Mouse (Mus musculus): Measurements from ENCODE around the gene Pstpip1.
A peak's percentile ranks its signal among the peaks of the same experiment; 100 is the strongest.

Gene Pstpip1

DNA sequence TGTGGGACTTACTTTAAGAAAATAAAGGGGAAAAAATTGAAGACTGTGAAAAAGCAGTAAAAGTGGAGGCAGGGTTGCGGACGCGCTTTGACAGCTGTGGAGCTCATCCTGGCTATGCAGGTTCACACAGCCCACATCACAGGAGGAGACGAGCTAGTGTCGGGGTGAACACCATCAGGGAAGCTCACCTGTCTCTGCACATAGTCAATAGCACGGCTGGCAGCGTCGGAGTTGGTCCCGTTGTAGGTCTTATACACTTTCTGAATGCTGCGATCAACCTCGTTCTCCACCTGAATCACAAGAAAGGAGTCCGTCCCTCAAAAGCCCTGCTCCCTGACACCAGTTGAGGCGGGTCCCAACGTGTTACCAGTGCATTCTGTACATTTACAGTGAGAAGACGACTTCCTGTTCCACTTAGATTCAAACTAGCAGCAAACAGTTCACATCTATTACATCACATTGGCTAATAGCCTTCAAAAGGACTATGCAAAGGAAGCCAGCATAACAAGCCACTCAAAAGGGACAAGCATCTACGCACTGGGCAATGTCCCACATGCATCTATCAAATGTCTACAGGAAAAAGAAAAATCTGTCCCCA lies 56.7 kb downstream of the Pstpip1 start:
- no peak for DNase-seq (ENCODE audit: extremely low read depth, low read depth)

DNA sequence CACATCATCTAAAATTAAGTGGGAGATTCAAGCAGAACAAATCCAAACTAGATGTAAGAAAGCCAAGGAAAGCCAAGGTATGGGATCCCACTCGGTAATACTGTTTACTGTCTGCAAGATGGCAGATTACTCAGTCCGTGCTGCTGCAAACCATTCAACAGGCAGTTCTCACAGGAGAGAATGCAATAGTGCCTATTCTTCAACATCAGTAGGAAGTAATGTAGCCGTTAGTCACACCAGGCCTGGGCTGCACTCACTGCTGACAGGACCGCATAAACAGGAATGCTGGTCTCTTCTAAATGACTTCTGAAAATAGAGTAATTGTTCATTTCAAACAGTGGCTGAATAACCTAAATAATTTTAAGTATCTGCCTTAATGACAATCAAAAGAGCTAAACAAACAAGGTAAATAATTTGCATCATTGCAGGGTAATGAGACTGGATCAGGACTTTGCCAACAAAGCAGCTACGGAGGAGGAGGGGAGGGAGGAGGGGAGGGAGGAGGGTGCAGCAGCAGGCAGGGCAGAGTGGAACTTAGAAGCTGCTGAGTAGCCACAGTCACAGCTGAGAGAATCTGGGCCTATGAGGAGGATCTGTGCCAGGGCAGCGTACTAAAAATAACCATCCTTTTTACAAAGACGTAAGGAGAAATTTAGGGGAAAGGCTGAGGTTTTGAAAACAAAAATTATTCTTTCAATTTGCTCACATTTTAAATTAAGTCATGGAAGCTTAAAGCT lies 62.2 kb downstream of the Pstpip1 start:
- DNase-seq (ENCODE audit: extremely low read depth, low read depth), result no peak

GRCm38 (mm10) chr9:56152482-56153007 lies 62.8 kb downstream of the Pstpip1 start:
- DNase-seq (ENCODE audit: extremely low read depth, low read depth), result no peak

DNA sequence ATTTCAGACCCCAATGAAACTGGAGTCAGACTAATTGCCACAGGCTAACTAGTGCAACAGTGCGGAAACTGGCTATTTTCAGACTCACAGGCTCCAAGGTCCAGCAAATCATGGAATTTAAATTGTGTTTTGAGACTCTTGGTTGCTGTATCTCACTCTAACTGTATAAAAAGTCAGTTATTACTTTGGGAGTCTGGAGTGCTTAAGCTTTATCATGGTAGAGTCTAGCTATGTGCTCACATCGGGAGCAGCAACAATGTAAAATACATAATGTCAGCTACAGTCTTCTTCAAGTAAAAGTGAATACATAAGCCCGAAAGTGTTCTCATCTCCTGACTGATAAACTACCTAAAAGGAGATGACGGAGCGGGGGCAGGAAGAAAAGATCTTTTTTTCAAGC lies 64.8 kb downstream of the Pstpip1 start:
- DNase-seq (ENCODE audit: extremely low read depth, low read depth), result no peak

- DNase-seq (ENCODE audit: extremely low read depth, low read depth), result no peak
Observed at GRCm38 (mm10) chr9:56158077-56158476, 68.3 kb downstream of the Pstpip1 start.

- no peak for DNase-seq (ENCODE audit: extremely low read depth, low read depth)
Observed at GRCm38 (mm10) chr9:56159456-56159855, 69.7 kb downstream of the Pstpip1 start.

DNA sequence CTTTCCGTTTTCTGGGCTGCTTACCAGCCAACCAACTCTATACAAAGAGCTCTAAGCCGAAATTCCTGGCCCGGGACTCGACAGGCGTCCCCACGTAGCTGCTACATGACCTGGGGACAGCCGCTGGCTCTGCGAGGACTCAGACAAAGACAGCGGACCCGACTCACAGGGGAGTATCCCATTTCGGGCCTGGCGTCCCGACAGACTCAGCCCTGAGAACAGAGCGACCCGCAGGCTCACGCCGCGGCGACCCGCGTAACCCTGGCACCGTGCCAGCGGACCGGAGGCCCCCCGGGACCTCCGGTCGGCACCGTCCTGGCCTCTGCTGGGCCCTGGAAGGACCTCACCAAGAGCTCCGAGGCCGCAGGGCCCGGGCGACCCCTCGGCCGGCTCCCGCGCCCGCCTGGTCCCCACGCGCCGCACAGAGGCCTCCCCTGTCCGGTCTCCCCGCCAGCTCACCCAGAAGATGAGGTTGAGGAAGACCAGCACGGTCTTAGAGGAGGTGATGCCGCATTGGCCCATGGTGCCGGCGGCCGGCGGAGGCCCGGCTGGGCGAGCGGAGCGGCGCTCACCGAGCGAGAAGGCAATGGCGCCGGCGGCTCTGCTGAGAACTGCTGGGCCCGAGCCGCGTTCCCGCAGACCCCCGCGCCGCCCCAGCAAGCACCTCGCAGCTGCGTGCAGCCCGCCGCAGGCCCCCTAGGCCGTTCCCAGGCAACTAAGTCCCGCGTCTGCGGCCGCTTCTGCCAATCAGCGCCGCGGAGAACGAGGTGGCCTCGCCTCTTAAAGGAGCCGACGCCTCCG lies 70.8 kb downstream of the Pstpip1 start:
- DNase-seq (ENCODE audit: extremely low read depth, low read depth), result peak; percentile 46

- DNase-seq (ENCODE audit: extremely low read depth, low read depth), result no peak
Observed at GRCm38 (mm10) chr9:56165377-56165776, 75.6 kb downstream of the Pstpip1 start, which contains the start of gene Tspan3. Gene Tspan3 (minus strand): TSS chr9:56165477.

DNA sequence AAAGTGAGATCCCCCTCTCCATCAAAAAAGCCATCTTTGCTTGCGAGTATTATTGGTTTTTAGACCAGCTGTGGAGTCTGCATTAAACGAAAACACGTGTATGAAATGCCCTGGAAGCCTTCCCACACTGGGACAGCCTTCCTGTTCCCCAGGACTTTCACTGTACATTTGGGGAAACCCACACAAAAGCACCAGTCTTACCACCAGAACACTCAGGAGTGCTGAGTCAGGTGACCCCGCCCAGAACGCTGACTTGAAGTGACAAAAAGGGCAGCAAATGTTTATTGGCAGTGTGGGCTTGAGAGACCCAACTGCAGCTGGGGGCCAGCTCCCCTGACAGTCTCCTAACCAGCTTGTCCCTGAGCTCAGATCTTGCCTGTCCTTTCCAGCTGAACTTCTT lies 76.4 kb downstream of the Pstpip1 start:
- no peak for DNase-seq (ENCODE audit: extremely low read depth, low read depth)

DNA sequence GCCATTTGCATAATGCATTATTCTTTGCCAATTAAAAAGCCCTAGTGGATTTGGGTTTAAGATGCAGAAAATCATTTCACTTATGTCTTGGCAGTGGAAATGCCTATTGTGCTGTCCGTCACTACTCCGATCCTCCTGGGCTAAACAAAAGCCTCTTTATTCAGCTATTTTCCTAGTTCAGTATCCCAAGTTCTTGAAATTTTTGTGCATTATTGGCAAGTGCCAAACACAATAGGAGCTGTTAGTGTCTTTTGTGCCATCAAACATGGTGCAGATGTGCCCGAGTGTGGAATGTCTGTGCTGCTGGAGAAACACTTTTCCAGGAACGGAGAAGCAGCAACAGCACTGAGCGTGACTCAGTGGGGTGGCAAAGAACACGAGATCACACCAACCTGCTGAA lies 77.9 kb downstream of the Pstpip1 start:
- DNase-seq (ENCODE audit: extremely low read depth, low read depth), result no peak

- DNase-seq (ENCODE audit: extremely low read depth, low read depth), result no peak
Observed at GRCm38 (mm10) chr9:56175316-56175715, 85.6 kb downstream of the Pstpip1 start.

DNA sequence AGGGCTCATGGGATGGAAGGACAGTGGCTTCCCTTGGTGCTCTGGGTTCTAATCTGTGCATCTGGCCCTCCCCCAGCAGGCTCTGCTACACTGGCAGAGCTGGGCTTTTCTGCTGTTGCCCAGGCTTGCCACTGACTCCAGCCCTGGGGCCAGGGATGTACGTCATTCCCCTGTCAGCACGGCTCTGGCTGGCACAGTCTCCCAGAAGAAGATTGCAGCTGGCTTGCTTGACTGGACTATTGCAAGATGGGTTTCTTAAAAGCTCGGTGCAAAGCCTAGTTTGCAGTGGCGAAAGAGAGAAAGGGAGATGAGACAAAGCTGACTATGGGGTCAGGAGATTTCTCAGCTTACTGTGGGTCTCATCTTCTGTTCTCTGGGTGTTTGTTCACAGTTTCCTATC lies 87.6 kb downstream of the Pstpip1 start:
- DNase-seq (ENCODE audit: extremely low read depth, low read depth), result no peak
